In genomic region chr4:59301025-59301815, GRCm38 (mm10) we compare ENCODE assay signal across 8 mouse cellular contexts.
"Had no signal": no experiment of that assay in that cellular context is flagged by ENCODE, and none has a peak within 500 bp of the region (broad histone marks: within the 10 kb centered on the region; RNA-seq: fewer than 3 reads in every experiment).

No protein-coding gene starts in this region.

- H3K4me1 ChIP-seq: limb, embryonic 13.5 days; midbrain, embryonic 13.5 days; neural tube, embryonic 15.5 days had no signal

- H3K36me3 ChIP-seq: limb, embryonic 13.5 days; midbrain, embryonic 13.5 days; neural tube, embryonic 15.5 days had no signal

- DNase-seq: kidney, postnatal 36 days; left cerebral cortex, postnatal 4 days; lung, adult 18-20 months had no signal

- H3K4me2 ChIP-seq: limb, embryonic 13.5 days; midbrain, embryonic 13.5 days; neural tube, embryonic 15.5 days had no signal

- H3K27me3 ChIP-seq: limb, embryonic 13.5 days; midbrain, embryonic 13.5 days; neural tube, embryonic 15.5 days had no signal

- ATAC-seq: midbrain, embryonic 13.5 days had no signal

- H3K9ac ChIP-seq: limb, embryonic 13.5 days; midbrain, embryonic 13.5 days; neural tube, embryonic 15.5 days had no signal

- H3K9me3 ChIP-seq: limb, embryonic 13.5 days; midbrain, embryonic 13.5 days; neural tube, embryonic 15.5 days had no signal

- H3K4me3 ChIP-seq: limb, embryonic 13.5 days; midbrain, embryonic 13.5 days; neural tube, embryonic 15.5 days had no signal

- H3K27ac ChIP-seq: kidney, postnatal 0 days; limb, embryonic 13.5 days; midbrain, embryonic 13.5 days; neural tube, embryonic 15.5 days; stomach, postnatal 0 days had no signal
